Mouse (Mus musculus): Measurements from ENCODE around the gene Trcg1. TPM values are rescaled to one million over a fixed set of nuclear protein-coding genes. Genes with fewer than 3 reads are reported as not detected.
"Not testable (repeated sequence)": the region's sequence is repeated elsewhere in the genome, so short reads cannot be mapped to it uniquely, and the experiment has no call there.

Gene Trcg1
- polyA plus RNA-seq (2015; fragmentation: Nextera tagmentation; extraction: Ambion mirVana) = not detected in 2 replicates

DNA sequence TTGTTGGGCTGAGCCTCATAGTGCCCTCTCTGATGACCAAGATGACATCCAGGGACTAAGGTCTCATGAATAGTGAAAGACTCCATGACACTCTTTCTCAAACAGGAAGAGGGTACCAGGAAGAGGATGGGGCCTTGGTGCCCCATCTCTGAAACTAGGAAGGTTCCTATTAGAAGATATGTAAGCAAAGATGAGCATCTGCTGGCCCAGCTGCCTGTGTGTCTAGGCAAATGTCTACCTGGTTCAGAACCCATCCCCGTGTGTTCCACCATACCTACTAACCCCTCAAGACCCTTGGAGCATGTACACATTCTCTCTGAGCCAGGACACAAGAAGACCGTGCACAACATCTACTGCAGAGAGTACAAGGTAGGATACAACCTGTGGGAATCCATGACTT, at the start of gene Trcg1:
Gene Trcg1, plus strand, starts transcription at position 301 of the 400 bp plus-strand sequence.
- Histone ChIP-seq H3K27me3 (peaks cover 13% of the 10 kb centered on the region; the same call in 1 of the 2 replicates), H3K36me3 (no peaks in the 10 kb centered on the region), H3K4me1 (replicated peaks) (peaks cover 30% of the 10 kb centered on the region), H3K27ac (no peak within 1 kb of the TSS), H3K9me3 (replicated peaks) (no peaks in the 10 kb centered on the region), H3K4me2 (no peak within 1 kb of the TSS), H3K4me3 (replicated peaks) (no peak within 1 kb of the TSS), H3K9ac (no peak within 1 kb of the TSS)
- 61% methylated on average over 2 of the region's 2 CpGs for WGBS (ENCODE audit: insufficient replicate concordance)
- no peak for DNase-seq
- ATAC-seq (ENCODE audit: low read depth) = no peak

- Histone ChIP-seq H3K9me3 (replicated peaks) (no peaks in the 10 kb centered on the region), H3K36me3 (no peaks in the 10 kb centered on the region), H3K9ac (no peak overlapping the region), H3K27me3 (0 out of 2 replicates have a peak, but pooled peaks cover 2% of the 10 kb centered on the region), H3K27ac (no peak overlapping the region), H3K4me3 (replicated peaks) (no peak overlapping the region), H3K4me1 (replicated peaks) (no peaks in the 10 kb centered on the region), H3K4me2 (no peak overlapping the region)
- no peak for DNase-seq
- ATAC-seq (ENCODE audit: low read depth) = no peak
- WGBS (ENCODE audit: insufficient replicate concordance) = 49% methylated on average over 3 of the region's 3 CpGs
Observed at GRCm38 (mm10) chr9:57196708-57197107, 39.6 kb upstream of the Trcg1 start.

DNA sequence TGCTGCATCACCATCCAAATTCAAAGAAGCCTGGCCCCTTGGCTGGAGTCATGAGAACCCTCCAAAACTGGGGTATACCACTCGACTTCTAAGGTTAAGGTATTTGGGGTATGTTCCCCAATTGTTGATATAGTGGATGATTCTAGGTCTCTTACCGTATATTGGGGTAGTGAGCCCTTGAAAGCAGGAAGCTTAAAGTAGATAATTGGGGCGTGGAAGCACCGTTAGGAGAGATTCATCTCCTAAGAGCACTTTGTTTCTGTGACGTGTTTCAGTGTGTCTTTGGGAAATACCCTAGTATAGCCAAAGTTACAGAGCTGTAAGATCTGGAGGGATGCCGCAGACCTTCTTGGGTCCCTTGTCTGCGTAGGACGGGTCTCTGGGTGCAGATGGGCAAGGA, 38.9 kb upstream of the Trcg1 start:
- ATAC-seq (ENCODE audit: low read depth) = no peak
- 54% methylated on average over 8 of the region's 8 CpGs for WGBS (ENCODE audit: insufficient replicate concordance)

DNA sequence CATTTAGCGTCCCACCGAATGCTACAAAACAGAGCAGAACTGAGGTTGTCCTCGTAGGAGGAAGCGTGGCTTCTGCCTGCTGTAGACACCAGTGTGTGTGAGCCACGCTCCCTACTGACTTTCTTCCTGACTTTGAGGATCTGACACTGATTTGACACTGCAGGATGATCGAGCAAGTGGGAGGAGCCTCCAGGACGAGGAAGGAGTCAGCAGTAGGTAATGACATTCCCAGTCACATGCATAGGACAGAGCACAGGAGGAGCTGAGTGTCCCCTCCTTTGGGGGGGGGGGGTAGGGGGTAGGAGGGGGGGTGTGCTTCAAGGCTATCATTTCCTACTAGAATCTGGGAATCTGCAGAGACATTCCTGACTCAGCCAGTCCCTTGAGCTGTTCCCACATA, 33.4 kb upstream of the Trcg1 start:
- 64% methylated on average over 7 of the region's 7 CpGs for WGBS (ENCODE audit: insufficient replicate concordance)
- no peaks in the 10 kb centered on the region for H3K36me3 ChIP-seq
- DNase-seq (no peak), ATAC-seq (ENCODE audit: low read depth) (no peak)
- no peaks in the 10 kb centered on the region for H3K27me3 ChIP-seq
- H3K4me2 ChIP-seq = no peak overlapping the region
- H3K9ac ChIP-seq = no peak overlapping the region
- no peaks in the 10 kb centered on the region for H3K4me1 ChIP-seq (replicated peaks)
- H3K27ac ChIP-seq = no peak overlapping the region
- H3K9me3 ChIP-seq (replicated peaks) = no peaks in the 10 kb centered on the region
- H3K4me3 ChIP-seq (replicated peaks) = no peak overlapping the region

More for the DNA sequence above, 38.9 kb upstream of the Trcg1 start:
- H3K4me1 ChIP-seq (replicated peaks) = no peaks in the 10 kb centered on the region
- H3K27ac ChIP-seq = no peak overlapping the region
- no peak for DNase-seq
- H3K9ac ChIP-seq = no peak overlapping the region
- H3K27me3 ChIP-seq = 0 out of 2 replicates have a peak, but pooled peaks cover 2% of the 10 kb centered on the region
- no peak overlapping the region for H3K4me2 ChIP-seq
- no peak overlapping the region for H3K4me3 ChIP-seq (replicated peaks)
- H3K9me3 ChIP-seq (replicated peaks) = no peaks in the 10 kb centered on the region
- no peaks in the 10 kb centered on the region for H3K36me3 ChIP-seq

DNA sequence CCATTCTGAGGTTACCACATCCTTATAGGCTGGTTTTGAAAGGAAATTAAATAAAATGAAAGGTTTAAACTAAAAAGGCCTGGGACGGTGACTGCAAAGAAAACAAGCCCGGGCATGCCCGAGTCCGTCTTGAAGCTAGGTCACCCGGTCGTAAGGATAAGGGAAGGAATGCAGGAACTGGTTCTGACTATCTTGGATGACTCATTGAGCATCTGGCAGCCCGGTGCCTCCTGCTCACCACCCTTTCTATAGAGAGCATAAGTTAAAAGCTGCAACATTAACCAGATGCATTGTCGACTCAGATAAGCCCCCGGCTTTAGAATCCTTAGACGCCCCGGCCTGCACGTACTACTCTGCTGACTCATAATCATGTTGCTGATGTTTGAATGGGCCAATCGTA, 32.8 kb upstream of the Trcg1 start:
- not testable (repeated sequence) for H3K9ac ChIP-seq; H3K4me3 ChIP-seq (replicated peaks); H3K36me3 ChIP-seq; DNase-seq; H3K27me3 ChIP-seq; H3K4me2 ChIP-seq; H3K27ac ChIP-seq; H3K9me3 ChIP-seq (replicated peaks); ATAC-seq (ENCODE audit: low read depth); H3K4me1 ChIP-seq (replicated peaks)
- WGBS (ENCODE audit: insufficient replicate concordance) = 43% methylated on average over 13 of the region's 13 CpGs

GRCm38 (mm10) chr9:57206896-57207295, 29.5 kb upstream of the Trcg1 start:
- no peak overlapping the region for H3K9ac ChIP-seq
- no peak overlapping the region for H3K27ac ChIP-seq
- H3K4me1 ChIP-seq (replicated peaks) = no peaks in the 10 kb centered on the region
- H3K9me3 ChIP-seq (replicated peaks) = no peaks in the 10 kb centered on the region
- H3K4me2 ChIP-seq = no peak overlapping the region
- H3K36me3 ChIP-seq = no peaks in the 10 kb centered on the region
- WGBS (ENCODE audit: insufficient replicate concordance) = 54% methylated on average over 2 of the region's 2 CpGs
- H3K27me3 ChIP-seq = no peaks in the 10 kb centered on the region
- no peak overlapping the region for H3K4me3 ChIP-seq (replicated peaks)
- ATAC-seq (ENCODE audit: low read depth) (no peak), DNase-seq (no peak)

DNA sequence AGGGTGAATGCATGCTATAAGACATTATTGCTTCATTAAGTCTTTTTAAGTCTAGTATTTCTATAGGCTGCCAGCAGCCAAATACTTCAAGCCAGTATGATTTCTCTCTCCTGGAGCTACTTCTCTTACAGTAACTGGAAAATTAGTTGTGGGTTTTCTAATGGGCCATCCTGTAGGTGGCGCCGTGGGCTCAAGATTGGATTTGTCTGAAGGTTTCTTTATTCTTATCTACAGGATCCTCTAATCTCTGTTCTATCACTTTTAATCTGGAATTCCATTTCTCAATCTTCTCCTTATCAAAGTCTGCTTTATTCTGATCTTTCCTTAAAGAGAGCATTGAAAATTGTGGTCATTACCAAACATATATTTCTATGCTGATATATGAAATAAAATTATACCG, 27.0 kb upstream of the Trcg1 start:
- Histone ChIP-seq H3K27ac (no peak overlapping the region), H3K4me3 (replicated peaks) (no peak overlapping the region), H3K36me3 (no peaks in the 10 kb centered on the region), H3K27me3 (no peaks in the 10 kb centered on the region), H3K4me1 (replicated peaks) (no peaks in the 10 kb centered on the region), H3K9me3 (replicated peaks) (no peaks in the 10 kb centered on the region), H3K4me2 (no peak overlapping the region), H3K9ac (no peak overlapping the region)
- no peak for DNase-seq
- ATAC-seq (ENCODE audit: low read depth) = no peak
- 31% methylated on average over 3 of the region's 3 CpGs for WGBS (ENCODE audit: insufficient replicate concordance)

- no peaks in the 10 kb centered on the region for H3K27me3 ChIP-seq
- H3K9me3 ChIP-seq (replicated peaks) = no peaks in the 10 kb centered on the region
- H3K4me3 ChIP-seq (replicated peaks) = no peak overlapping the region
- no peak overlapping the region for H3K9ac ChIP-seq
- ATAC-seq (ENCODE audit: low read depth) (no peak), DNase-seq (no peak)
- no peaks in the 10 kb centered on the region for H3K4me1 ChIP-seq (replicated peaks)
- 54% methylated on average over 9 of the region's 9 CpGs for WGBS (ENCODE audit: insufficient replicate concordance)
- H3K27ac ChIP-seq = no peak overlapping the region
- H3K4me2 ChIP-seq = no peak overlapping the region
- no peaks in the 10 kb centered on the region for H3K36me3 ChIP-seq
Observed at GRCm38 (mm10) chr9:57212448-57213222, 23.7 kb upstream of the Trcg1 start.

DNA sequence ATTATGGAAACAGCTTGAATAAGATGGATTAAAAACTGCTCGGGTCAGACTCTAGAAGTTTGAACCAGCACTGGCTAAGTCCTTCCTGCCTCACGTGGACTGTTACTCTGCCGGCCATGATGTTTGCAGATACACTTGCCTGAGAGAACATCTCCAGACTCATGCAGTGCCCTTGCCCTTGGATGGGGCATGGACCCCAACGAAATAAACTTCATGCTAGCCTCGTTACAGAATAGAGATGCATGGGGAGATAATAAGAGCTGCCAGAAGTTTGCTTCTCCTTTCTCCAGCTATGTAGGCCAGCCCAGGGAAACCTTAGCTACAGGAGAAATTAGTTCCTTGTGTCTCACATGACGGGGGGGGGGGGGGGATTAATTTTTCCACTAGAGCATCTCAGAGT, 21.9 kb upstream of the Trcg1 start:
- Histone ChIP-seq H3K27me3 (no peaks in the 10 kb centered on the region), H3K4me1 (replicated peaks) (0 out of 2 replicates have a peak, but pooled peaks cover 4% of the 10 kb centered on the region), H3K4me3 (replicated peaks) (no peak overlapping the region), H3K36me3 (no peaks in the 10 kb centered on the region), H3K9me3 (replicated peaks) (no peaks in the 10 kb centered on the region), H3K27ac (no peak overlapping the region), H3K4me2 (no peak overlapping the region), H3K9ac (no peak overlapping the region)
- 43% methylated on average over 6 of the region's 6 CpGs for WGBS (ENCODE audit: insufficient replicate concordance)
- ATAC-seq (ENCODE audit: low read depth) (no peak), DNase-seq (no peak)

DNA sequence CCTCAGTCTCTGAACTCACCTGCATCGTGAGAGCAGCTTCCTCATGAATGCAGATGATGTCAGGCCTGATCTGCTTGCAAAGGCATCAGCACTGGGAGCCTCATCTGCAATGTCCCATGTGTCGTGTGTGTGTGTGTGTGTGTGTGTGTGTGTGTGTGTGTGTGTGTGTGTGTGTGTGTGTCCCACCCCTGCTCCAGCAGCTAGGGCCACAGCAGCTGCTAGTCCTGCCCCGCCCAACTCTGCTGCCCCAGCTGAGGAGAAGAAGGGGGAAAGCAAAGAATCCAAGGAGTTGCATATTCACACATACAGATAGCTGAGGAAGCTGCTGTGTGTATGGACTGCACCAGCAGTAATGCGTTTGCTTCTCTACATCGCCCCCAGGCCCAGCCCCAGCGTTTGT, 19.1 kb upstream of the Trcg1 start:
- no peak for DNase-seq
- H3K4me2 ChIP-seq = no peak overlapping the region
- H3K27me3 ChIP-seq = no peaks in the 10 kb centered on the region
- ATAC-seq (ENCODE audit: low read depth) = no peak
- H3K9me3 ChIP-seq (replicated peaks) = no peaks in the 10 kb centered on the region
- no peak overlapping the region for H3K27ac ChIP-seq
- 0 out of 2 replicates have a peak, but pooled peaks cover 4% of the 10 kb centered on the region for H3K4me1 ChIP-seq (replicated peaks)
- no peak overlapping the region for H3K4me3 ChIP-seq (replicated peaks)
- H3K36me3 ChIP-seq = no peaks in the 10 kb centered on the region
- WGBS (ENCODE audit: insufficient replicate concordance) = 64% methylated on average over 6 of the region's 6 CpGs
- H3K9ac ChIP-seq = no peak overlapping the region

DNA sequence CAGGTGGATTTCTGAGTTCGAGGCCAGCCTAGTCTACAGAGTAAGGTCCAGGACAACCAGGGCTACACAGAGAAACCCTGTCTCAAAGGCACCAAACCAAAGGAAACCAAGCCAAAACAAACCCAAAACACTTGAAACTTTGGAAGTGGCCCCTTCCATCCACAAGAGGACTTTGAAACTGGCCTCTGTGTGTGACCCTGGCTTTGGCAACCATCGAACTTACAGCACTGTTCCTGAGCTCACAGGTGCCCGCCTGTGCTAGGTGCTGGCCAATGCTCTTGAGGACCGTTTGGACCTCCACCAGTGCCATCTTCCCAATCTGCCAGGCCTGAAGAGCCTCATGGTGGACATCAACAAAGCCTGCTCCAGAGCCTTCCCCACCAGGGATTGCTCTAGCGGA, 17.6 kb upstream of the Trcg1 start:
- no peak for ATAC-seq (ENCODE audit: low read depth)
- Histone ChIP-seq H3K9me3 (replicated peaks) (no peaks in the 10 kb centered on the region), H3K9ac (no peak overlapping the region), H3K4me2 (no peak overlapping the region), H3K27me3 (no peaks in the 10 kb centered on the region), H3K27ac (no peak overlapping the region), H3K4me1 (replicated peaks) (0 out of 2 replicates have a peak, but pooled peaks cover 4% of the 10 kb centered on the region), H3K36me3 (no peaks in the 10 kb centered on the region), H3K4me3 (replicated peaks) (no peak overlapping the region)
- DNase-seq = no peak
- WGBS (ENCODE audit: insufficient replicate concordance) = 64% methylated on average over 5 of the region's 5 CpGs

DNA sequence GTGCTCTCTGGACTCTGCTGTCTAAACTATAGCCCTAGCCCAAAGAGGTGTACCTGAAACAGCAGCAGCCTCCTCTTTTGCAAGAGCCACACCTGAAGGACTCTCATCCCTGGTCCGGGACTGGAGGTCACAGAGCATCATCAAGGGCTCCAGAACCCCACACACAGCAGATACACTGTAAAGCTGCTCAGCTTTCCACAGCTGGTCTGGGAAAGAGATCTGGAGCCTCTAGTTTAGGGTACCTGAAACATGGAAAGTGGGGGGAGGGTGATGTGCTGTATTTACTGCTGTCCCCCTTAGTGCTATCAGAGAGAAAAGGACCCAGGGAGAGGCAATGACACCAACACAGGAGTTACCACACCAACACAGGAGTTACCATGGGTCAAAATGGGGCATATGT, 16.8 kb upstream of the Trcg1 start:
- H3K36me3 ChIP-seq = no peaks in the 10 kb centered on the region
- H3K4me2 ChIP-seq = no peak overlapping the region
- WGBS (ENCODE audit: insufficient replicate concordance) = 57% methylated on average over 1 of the region's 1 CpGs
- H3K27ac ChIP-seq = no peak overlapping the region
- no peak overlapping the region for H3K4me3 ChIP-seq (replicated peaks)
- ATAC-seq (ENCODE audit: low read depth) (no peak), DNase-seq (no peak)
- no peak overlapping the region for H3K9ac ChIP-seq
- H3K27me3 ChIP-seq = no peaks in the 10 kb centered on the region
- H3K9me3 ChIP-seq (replicated peaks) = no peaks in the 10 kb centered on the region
- 0 out of 2 replicates have a peak, but pooled peaks cover 4% of the 10 kb centered on the region for H3K4me1 ChIP-seq (replicated peaks)

Data from liver, embryonic 13.5 days (tissue).